Comparison of ENCODE assay signal across 13 mouse cellular contexts in genomic region chr17:56103465-56104285, GRCm38 (mm10). TPM values are rescaled to one million over a fixed set of nuclear protein-coding genes. Genes with fewer than 3 reads are reported as not detected.
"Had no signal": no experiment of that assay in that cellular context is flagged by ENCODE, and none has a peak within 500 bp of the region (broad histone marks: within the 10 kb centered on the region; RNA-seq: fewer than 3 reads in every experiment).

No protein-coding gene starts in this region.

- DNase-seq: kidney, postnatal 25 days; lung, adult 2 months; lung, postnatal 36 days; midbrain, embryonic 14.5 days; thymus, postnatal 4 days had no signal

- H3K9ac ChIP-seq: liver, embryonic 14.5 days; neural tube, embryonic 12.5 days had no signal

- H3K4me2 ChIP-seq: neural tube, embryonic 12.5 days had no signal

- H3K4me1 ChIP-seq: limb, embryonic 10.5 days; neural tube, embryonic 12.5 days had no signal

- H3K27me3 ChIP-seq: neural tube, embryonic 12.5 days had no signal

- H3K4me3 ChIP-seq: left cerebral cortex, adult 2 months; limb, embryonic 10.5 days; neural tube, embryonic 12.5 days had no signal

- H3K9me3 ChIP-seq: limb, embryonic 10.5 days; neural tube, embryonic 12.5 days had no signal

- ATAC-seq: lung, postnatal 0 days had no signal

- H3K27ac ChIP-seq: left cerebral cortex, adult 2 months; limb, embryonic 10.5 days; liver, embryonic 14.5 days; neural tube, embryonic 12.5 days; stomach, postnatal 0 days had no signal

RNA-seq across cellular contexts. Expression of gene Plin4, which starts 5.9 kb away (rescaled TPM):
- total RNA-seq: megakaryocyte progenitor cell, adult 5-6 weeks; monocyte, adult 5-6 weeks had no signal

RNA-seq across cellular contexts. Expression of gene Plin5, which starts 13.7 kb away (rescaled TPM):
- total RNA-seq: megakaryocyte progenitor cell, adult 5-6 weeks; monocyte, adult 5-6 weeks had no signal

RNA-seq across cellular contexts. Expression of gene Lrg1, which starts 18.1 kb away (rescaled TPM):
- total RNA-seq: monocyte, adult 5-6 weeks had no signal
- polyA plus RNA-seq: neural tube, embryonic 12.5 days had no signal
